Comparison of ENCODE assay signal across 10 mouse cellular contexts in the genomic region with DNA sequence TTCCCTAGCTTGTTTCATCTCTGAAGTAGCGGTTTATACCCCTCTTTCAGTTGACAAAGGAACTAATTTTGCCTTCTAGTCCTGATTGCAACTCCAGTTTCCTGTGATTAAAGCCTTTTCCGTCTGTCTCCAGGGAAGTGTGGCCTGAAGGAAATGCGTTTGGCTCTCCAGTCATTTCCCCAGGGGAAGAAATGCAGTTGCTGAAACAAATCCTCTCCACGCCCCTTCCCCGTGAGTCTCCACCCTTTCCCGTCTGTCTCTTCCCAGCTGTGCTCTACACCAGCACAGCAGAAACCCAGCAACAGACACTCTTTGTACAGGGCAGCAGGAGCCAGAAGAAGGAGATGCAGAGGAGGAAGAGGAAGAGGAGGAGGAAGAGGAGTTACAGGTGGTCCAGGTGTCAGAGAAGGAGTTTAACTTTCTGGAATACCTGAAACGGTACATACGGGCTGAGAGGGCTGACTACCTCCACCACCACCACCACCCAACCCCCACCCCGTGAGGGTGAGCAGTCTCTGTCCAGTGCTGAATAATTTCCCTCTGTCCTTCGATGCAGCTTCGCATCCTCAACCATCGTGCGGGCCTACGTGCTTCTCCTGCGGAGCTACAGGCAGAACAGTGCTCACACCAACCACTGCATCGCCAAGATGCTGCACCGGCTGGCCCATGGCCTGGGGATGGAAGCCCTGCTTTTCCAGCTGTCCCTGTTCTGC. TPM values are rescaled to one million over a fixed set of nuclear protein-coding genes. Genes with fewer than 3 reads are reported as not detected.
A peak's percentile ranks its signal among the peaks of the same experiment; 100 is the strongest.
DNase-seq lines count a peak whose midpoint lies in the region; ATAC-seq lines count a peak whose summit lies in the region.
"Had no signal": no experiment of that assay in that cellular context is flagged by ENCODE, and none has a peak within 500 bp of the region (broad histone marks: within the 10 kb centered on the region; RNA-seq: fewer than 3 reads in every experiment).

No protein-coding gene starts in this region.

- no peaks in the 10 kb centered on the region for H3K4me1 ChIP-seq in embryonic facial prominence, embryonic 12.5 days
- H3K4me1 ChIP-seq in lung, embryonic 15.5 days, result no peaks in the 10 kb centered on the region

- 67% methylated on average over 17 of the region's 17 CpGs for WGBS in embryonic facial prominence, embryonic 12.5 days
- WGBS in lung, embryonic 15.5 days, result 70% methylated on average over 17 of the region's 17 CpGs

- peak overlapping the region; percentile 7; the same call in 1 of the 2 replicates for H3K9ac ChIP-seq in embryonic facial prominence, embryonic 12.5 days
- no peak overlapping the region for H3K9ac ChIP-seq in lung, embryonic 15.5 days

- DNase-seq in adrenal gland, postnatal 14 days, result peak; percentile 60
- DNase-seq in adrenal gland, postnatal 25 days, result no peak
- peak; percentile 58 for DNase-seq in heart, postnatal 4 days
- DNase-seq in cerebellum, adult 18-20 months, result no peak
- no peak for DNase-seq in layer of hippocampus, adult 9-11 months
- DNase-seq in thymus, postnatal 14 days, result no peak
- DNase-seq: retina, postnatal 1 day had no signal

- no peak overlapping the region for H3K4me3 ChIP-seq in embryonic facial prominence, embryonic 12.5 days
- peak overlapping the region; percentile 2; the same call in 1 of the 2 replicates for H3K4me3 ChIP-seq in lung, embryonic 15.5 days

- H3K9me3 ChIP-seq in embryonic facial prominence, embryonic 12.5 days, result no peaks in the 10 kb centered on the region
- H3K9me3 ChIP-seq in lung, embryonic 15.5 days, result no peaks in the 10 kb centered on the region

- H3K36me3 ChIP-seq in embryonic facial prominence, embryonic 12.5 days, result peaks cover 94% of the 10 kb centered on the region
- H3K36me3 ChIP-seq in lung, embryonic 15.5 days, result peaks cover 94% of the 10 kb centered on the region

- no peak for ATAC-seq in embryonic facial prominence, embryonic 12.5 days (ENCODE audit: insufficient number of reproducible peaks, insufficient read depth, low FRiP score, low TSS enrichment)
- peak; percentile 47; the same call in 1 of the 2 replicates for ATAC-seq in lung, embryonic 15.5 days (ENCODE audit: borderline replicate concordance, extremely low read depth, low FRiP score, low TSS enrichment)

- H3K27me3 ChIP-seq in embryonic facial prominence, embryonic 12.5 days, result no peaks in the 10 kb centered on the region
- H3K27me3 ChIP-seq in lung, embryonic 15.5 days, result no peaks in the 10 kb centered on the region

- H3K27ac ChIP-seq in embryonic facial prominence, embryonic 12.5 days, result peak overlapping the region; percentile 56
- H3K27ac ChIP-seq in lung, embryonic 15.5 days, result peak overlapping the region; percentile 76

- no peak overlapping the region for H3K4me2 ChIP-seq in embryonic facial prominence, embryonic 12.5 days (replicated peaks)
- H3K4me2 ChIP-seq in lung, embryonic 15.5 days, result peak overlapping the region; percentile 28

RNA-seq across cellular contexts. Expression of gene Apon, which starts 6.7 kb away (rescaled TPM):
- 2.0 and 46.2 TPM in 2 replicates for total RNA-seq in adrenal gland, postnatal 14 days (2021)
- 0.30 and 2.8 TPM in 2 replicates for total RNA-seq in adrenal gland, postnatal 25 days (2021)
- 0.37 and 0.90 TPM in 2 replicates for polyA plus RNA-seq in embryonic facial prominence, embryonic 12.5 days (2016; fragmentation: Nextera tagmentation; extraction: Ambion mirVana)
- total RNA-seq in heart, postnatal 4 days (2021), result under 1 TPM in 1 of 2 experiments, not detected in 1; 0.29 TPM
- polyA plus RNA-seq in lung, embryonic 15.5 days (2015; fragmentation: Nextera tagmentation; extraction: Ambion mirVana), result 0.19 and 0.37 TPM in 2 replicates
- total RNA-seq: layer of hippocampus, postnatal 25 days had no signal

RNA-seq across cellular contexts. Expression of gene Timeless, which starts 15.3 kb away (rescaled TPM):
- total RNA-seq in adrenal gland, postnatal 14 days (2021), result 16.5 and 19.3 TPM in 2 replicates
- 14.1 and 20.7 TPM in 2 replicates for total RNA-seq in adrenal gland, postnatal 25 days (2021)
- 80.9 and 81.5 TPM in 2 replicates for polyA plus RNA-seq in embryonic facial prominence, embryonic 12.5 days (2016; fragmentation: Nextera tagmentation; extraction: Ambion mirVana)
- total RNA-seq in heart, postnatal 4 days (2021), result 10 to 100 TPM; 24.5 to 28.7 TPM
- 61.4 and 63.1 TPM in 2 replicates for polyA plus RNA-seq in lung, embryonic 15.5 days (2015; fragmentation: Nextera tagmentation; extraction: Ambion mirVana)

RNA-seq across cellular contexts. Expression of gene Apof, which starts 21.3 kb away (rescaled TPM):
- total RNA-seq in adrenal gland, postnatal 14 days (2021), result 10.4 and 138 TPM in 2 replicates
- total RNA-seq in adrenal gland, postnatal 25 days (2021), result 9.7 and 10.0 TPM in 2 replicates
- polyA plus RNA-seq in embryonic facial prominence, embryonic 12.5 days (2016; fragmentation: Nextera tagmentation; extraction: Ambion mirVana), result not detected in 2 replicates
- total RNA-seq in heart, postnatal 4 days (2021), result not detected
- 0.15 and 0.67 TPM in 2 replicates for polyA plus RNA-seq in lung, embryonic 15.5 days (2015; fragmentation: Nextera tagmentation; extraction: Ambion mirVana)
- total RNA-seq: layer of hippocampus, postnatal 25 days had no signal

RNA-seq across cellular contexts. Expression of gene Mip, which starts 21.5 kb away (rescaled TPM):
- not detected in 2 replicates for total RNA-seq in adrenal gland, postnatal 14 days (2021)
- total RNA-seq in adrenal gland, postnatal 25 days (2021), result not detected in 2 replicates
- 0.69 and 1.1 TPM in 2 replicates for polyA plus RNA-seq in embryonic facial prominence, embryonic 12.5 days (2016; fragmentation: Nextera tagmentation; extraction: Ambion mirVana)
- not detected for total RNA-seq in heart, postnatal 4 days (2021)
- not detected in 2 replicates for polyA plus RNA-seq in lung, embryonic 15.5 days (2015; fragmentation: Nextera tagmentation; extraction: Ambion mirVana)
- total RNA-seq: layer of hippocampus, postnatal 25 days had no signal

RNA-seq across cellular contexts. Expression of gene Stat2, which starts 23.2 kb away (rescaled TPM):
- 22.0 and 25.3 TPM in 2 replicates for total RNA-seq in adrenal gland, postnatal 14 days (2021)
- 37.2 and 52.6 TPM in 2 replicates for total RNA-seq in adrenal gland, postnatal 25 days (2021)
- polyA plus RNA-seq in embryonic facial prominence, embryonic 12.5 days (2016; fragmentation: Nextera tagmentation; extraction: Ambion mirVana), result 20.9 and 22.0 TPM in 2 replicates
- total RNA-seq in heart, postnatal 4 days (2021), result 10 to 100 TPM in 1 of 2 experiments, 1 to 10 TPM in 1; 10.0 TPM
- 10.5 and 14.0 TPM in 2 replicates for polyA plus RNA-seq in lung, embryonic 15.5 days (2015; fragmentation: Nextera tagmentation; extraction: Ambion mirVana)

Comparison
In these comparisons a context has a peak if more than half of its experiments do, and no peak if none do; other contexts are left out.
1. DNase-seq: peak in adrenal gland, postnatal 14 days (single experiment) and heart, postnatal 4 days (single experiment); none in adrenal gland, postnatal 25 days (single experiment), cerebellum, adult 18-20 months (0 of 2), layer of hippocampus, adult 9-11 months (single experiment) and thymus, postnatal 14 days (single experiment).